Mouse (Mus musculus) forelimb bud, embryonic 11.5 days (tissue): ENCODE results near the gene Rfx2.

Source experiments
- DNase-seq: peaks from one replicate; pipeline ENCODE4 v3.0.0-alpha.2; 2012; ENCODE audit warnings: low read depth, low spot score

Gene Rfx2

DNA sequence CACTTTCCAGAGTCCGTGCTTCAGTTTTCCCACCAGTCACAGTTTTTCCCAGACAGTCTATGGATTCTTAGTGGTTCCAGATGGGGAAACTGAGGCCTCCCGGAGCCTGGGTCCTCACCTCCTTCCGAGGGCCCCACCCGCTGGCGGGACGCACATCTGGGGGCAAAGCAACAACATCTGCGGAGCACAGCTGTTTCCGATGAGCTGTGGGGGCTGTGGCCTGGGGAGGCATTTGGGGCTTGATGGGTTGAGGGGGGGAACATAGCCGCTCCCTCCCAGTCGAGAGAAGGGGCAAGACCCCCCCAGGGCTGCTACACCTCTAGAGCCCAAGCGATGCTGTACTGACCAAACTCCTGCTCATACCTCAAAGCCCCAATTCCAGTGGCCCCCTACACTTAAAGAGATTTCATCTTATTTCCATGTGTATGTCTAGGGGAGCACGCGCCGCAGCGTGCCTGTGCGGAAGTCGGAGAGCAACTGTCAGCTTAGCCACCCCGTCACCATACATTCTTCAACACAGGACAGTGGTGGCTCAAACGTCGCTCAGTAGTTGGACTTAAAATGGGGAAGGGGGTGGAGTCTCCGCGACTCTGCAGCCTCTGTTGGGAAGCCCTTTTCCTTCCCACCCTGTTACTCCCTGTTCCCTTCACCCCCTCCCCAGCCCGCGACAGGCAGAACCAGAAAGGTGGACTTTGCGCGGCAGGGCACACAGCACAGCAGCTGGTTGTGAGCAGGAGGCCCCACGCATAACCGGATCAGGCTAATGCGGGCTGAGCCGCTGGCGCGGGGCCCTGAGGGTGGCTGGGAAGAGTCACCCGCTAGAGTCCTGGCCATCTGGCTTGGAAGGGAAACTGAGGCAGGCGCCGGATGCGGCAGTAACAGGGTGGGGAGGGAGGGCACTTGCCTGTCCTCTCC is 76.3 kb downstream of the Rfx2 start:
- no peak for DNase-seq

DNA sequence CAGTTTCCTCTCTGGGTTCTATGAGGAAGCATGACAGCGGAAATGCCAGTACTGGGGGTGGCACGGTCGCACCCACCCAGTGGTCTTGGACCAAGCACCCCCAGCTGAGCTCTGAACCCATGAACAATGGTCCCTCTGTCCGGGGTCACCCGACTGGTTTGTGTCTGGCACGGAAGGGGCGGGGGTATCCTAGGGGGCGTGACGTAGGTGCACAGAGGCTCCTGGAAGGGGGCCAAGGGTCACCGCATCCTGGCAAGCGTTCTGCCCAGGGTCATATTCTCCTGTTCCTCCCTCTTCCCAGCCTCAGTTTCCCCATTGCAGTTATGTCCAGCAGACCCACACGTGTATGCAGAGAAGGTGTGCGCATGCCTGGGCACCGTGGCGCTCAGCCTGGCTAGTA is 77.4 kb downstream of the Rfx2 start:
- DNase-seq = no peak

DNA sequence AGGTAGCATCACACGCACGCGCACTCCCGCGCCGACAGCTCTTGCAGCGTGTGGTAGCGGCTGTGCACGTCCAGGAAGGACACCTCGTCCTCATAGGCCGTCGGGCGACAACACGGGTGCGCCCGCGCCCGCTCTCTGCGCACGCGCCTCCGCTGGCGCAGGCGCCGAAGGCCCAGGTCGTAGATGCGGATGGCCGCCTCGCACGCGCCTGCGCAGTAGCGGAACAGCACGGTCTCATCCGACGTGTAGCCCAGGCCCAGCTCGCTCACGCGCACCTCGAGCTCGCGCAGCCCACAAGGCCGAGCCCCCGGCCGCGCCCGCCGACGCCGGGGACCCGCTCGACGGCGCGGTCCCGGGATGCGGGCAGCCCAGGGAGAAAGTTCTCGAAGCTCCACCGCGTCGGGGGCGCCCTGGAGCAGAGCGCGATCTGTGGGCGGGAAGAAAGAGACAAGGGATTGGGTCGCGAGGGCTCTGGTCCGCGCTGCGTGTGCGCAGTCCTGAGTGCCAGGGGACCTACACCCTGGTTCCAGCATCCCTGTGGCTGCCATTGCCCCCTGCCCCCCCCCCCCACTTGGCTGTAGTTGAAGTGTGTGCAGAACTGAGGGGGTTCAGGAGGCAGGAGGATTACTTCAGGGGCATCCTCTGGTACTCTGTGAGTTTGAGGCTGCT is 79.3 kb downstream of the Rfx2 start:
- peak; percentile 66 for DNase-seq

DNA sequence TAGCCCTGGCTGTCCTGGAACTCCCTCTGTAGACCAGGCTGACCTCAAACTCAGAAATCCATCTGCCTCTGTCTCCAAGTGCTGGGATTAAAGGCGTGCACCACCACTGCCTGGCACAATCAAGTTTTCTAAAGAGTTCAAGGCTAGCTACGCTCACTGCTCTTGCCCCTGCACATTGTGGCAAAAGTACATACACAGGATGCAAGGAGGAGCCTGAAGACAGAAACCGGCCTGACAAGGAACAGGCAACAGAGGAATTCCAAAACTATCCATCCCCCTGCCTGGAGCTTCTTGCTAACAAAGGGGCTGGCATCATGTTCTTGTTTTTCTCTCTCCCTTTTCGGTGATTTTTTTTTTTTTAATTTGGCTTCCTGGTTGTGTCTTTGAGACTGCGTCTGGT is 86.6 kb downstream of the Rfx2 start:
- DNase-seq = no peak

DNA sequence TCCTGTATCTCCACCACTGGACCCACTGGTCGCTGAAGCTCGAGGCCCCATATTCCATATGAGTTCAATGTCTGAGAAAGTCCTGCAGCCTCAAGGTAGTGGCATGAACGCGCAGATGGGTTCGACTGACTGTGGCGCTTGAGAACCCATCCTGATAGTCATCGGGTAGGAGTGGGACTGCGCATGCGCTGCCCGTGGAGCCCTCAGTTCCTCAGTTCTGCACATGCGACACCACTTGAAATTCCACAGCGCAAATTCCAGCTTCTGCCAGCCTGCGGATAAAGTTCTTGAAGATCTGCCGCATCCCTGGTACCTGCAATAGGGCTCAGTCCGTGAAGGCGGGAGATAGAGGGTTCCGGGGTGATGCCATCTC is 90.0 kb downstream of the Rfx2 start:
- DNase-seq = no peak

DNA sequence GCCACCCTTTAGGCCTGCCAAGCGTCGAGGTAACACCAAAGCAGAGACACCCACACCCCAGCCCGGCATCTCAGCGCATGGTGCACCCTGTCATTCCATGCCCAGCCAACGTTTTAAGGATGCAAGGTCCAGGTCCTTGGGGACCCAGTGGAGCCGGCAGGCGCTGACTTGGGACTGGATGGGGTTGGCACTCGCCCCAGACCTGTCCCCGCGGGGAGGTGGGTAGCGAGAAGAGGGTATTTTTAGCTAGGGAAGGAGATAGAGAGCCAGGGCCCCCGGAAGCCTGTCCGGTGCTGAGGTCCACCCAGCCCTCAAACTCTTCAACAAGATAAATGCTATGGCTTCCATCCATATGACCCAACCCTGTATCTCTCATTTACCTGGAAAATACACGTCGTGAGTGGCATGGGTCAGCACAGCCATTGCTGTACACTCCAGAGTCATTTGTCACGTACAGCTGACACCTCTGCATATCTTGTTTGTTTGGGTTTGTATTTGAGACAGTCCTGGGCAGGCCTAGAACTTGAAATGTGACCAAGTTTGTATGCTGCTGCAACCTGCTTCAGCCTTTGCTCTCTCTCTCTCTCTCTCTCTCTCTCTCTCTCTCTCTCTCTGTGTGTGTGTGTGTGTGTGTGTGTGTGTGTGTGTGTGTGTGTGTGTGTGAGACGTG is 90.6 kb downstream of the Rfx2 start:
- DNase-seq = no peak

DNA sequence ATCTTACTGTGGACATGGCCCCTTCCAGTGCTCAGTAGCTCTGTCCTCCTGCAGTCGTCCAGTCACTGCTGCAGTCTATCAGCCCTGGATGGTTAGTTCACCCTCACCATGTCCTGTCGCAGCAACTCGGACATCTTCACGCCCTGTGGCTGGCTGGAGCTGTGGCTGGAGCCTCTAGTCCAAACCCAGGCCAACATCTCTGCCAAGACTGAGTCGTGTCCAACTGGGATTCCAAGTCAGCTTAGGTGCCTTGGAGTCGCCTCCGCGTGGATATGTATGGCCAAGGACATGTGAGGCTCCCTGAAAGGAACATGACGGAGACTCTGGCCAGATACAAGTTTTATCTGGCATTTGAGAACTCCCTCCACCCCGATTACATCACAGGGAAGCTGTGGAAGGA is 92.6 kb downstream of the Rfx2 start:
- DNase-seq = no peak

DNA sequence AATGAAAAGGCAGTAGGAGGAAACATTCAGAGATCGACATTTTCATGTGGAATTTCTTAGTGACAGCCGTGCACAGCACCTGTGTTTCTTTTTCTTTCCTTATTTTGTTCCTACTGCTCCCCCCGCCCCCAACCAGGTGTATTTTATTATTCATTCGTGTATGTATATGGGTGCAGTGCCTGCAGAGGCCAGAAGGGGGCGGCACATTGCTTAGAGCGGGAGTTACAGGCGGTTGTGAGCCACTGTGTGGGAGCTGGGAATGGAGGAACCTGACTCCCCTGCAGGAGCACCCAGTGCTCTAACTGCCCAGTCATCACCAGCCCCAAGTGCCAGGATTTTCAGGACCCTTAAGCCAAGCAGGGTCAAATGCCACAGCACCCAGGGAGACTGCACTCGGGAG is 94.3 kb downstream of the Rfx2 start:
- DNase-seq = no peak

DNA sequence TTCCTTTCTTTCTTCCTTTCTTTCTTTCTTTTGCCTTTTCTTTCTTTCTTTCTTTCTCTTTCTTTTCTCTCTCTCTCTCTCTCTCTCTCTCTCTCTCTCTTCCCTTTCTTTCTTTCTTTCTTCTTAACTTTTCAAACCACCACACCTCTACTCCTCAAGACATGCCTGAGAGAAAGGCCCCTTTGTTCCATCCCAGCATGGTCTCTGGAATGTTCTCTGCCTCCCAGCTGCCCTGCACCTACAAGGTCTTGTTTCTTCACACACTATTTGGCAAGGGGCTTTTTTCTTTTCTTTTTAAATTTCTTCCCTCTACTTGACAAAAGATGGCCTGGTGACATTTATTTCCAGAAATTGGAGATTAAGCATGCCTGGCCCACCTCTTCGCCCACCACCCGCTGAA is 101.2 kb downstream of the Rfx2 start:
- DNase-seq = no peak

DNA sequence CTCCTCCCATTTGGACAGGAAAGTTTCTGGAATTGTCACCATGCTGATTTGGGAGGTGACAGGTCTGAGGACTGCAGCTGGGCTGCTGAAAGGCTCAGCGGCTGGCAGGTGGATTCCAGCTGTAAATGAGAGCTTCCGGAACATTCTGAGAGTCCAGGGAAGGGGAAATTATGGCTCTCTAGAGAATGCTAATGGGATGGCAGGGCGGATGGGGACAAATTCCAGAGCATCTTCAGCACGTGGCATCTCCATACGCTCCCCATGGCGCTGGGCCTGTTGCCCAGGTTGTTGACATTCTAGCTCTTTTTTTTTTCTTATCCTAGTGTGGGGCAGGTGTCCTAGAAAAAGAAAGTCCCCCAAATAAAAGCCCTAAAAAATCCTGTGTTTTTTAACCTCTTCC is 101.7 kb downstream of the Rfx2 start:
- DNase-seq = no peak

DNA sequence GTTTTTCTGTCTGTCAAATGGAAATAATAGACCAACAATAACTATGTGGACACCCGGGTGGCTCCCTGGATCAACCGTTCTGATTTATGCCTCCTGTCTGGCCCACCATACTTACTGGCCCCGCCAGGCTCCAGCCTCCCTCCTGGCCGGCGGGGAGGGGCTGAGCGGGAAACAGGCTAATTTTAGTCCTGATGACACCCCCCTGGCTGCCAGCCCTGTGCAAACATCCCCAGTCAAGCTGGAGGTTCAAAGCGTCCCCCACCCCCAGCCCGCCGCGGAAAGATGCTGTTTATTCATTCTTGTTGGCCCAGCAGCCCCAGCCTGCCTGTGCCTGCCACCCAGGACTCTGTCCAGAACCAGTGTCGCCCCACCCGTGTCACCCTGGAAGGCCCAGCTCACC is 102.7 kb downstream of the Rfx2 start:
- DNase-seq = no peak

DNA sequence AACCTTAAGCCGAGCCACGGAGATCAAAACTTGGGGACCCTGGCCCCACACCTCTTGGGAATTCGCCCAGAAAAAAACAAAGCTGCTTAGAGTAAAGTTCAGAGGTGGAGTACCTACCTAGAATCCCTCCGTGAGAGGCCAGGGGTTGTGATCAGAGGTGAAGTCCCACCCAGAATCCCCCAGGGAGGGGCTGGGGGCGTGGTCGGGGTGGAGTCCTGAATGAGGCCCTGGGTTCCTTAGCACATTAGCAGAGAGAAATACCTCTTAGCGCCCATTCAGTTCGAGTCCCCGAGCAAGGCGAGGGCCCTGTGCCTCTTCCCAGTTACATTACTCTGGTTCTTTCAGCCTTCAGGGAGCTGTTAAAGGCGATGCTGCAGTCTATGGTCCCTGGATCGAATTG is 103.2 kb downstream of the Rfx2 start:
- peak; percentile 29 for DNase-seq

DNA sequence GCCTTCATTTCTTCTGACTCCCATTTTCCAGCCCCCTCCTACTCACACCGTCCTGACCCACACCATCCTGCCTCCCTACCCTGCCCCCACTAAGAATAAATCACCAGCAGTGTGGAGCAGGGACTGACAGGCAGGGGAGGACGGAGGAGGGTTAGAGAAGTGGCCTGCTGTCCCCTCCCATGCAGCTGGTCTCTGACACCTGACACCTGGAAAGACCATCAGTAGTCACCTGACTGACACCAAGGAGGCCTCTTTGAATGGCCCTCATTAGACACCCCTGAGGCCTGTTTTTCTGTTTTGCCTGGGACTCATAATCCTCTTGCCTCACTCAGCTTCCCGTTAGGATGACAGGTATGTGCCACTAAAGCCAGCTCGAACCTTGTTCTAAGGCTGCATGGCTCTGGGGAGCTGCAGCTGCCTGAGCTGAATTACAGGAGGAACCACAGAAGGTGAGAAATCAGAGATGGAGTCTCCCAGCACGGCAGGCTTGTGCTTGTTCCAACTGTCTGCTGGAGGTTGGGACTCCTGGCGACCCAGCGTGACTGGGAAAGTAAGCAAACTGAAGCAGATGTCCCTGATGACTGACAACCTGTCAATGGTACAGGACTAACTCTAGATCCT is 103.7 kb downstream of the Rfx2 start:
- DNase-seq = peak; percentile 32
